Mouse (Mus musculus) heart, adult 8-10 months (tissue): ENCODE data around the gene Ugt8a. TPM values are rescaled to one million over a fixed set of nuclear protein-coding genes. Genes with fewer than 3 reads are reported as not detected.

Experiments
- DNase-seq: peaks from one replicate; pipeline ENCODE4 v3.0.0; 2022; ENCODE audit warnings: low spot score
- total RNA-seq, 4 experiments: library from RNA; stranded (reverse); gene quantifications; 2 replicates each; pipeline ENCODE4 v1.2.4; 2022

Gene Ugt8a
- total RNA-seq = under 1 TPM in 1 of 4 experiments, not detected in 3; 0.05 TPM

- DNase-seq = no peak
These were observed at the start of gene Ugt8a for GRCm38 (mm10) chr3:125938092-125938755. Gene Ugt8a (minus strand): TSS chr3:125938619.

GRCm38 (mm10) chr3:125986639-125987038 lies 48.2 kb upstream of the Ugt8a start:
- DNase-seq = no peak

- no peak for DNase-seq
These were observed 45.4 kb upstream of the Ugt8a start for GRCm38 (mm10) chr3:125983707-125984420.

- no peak for DNase-seq
These were observed 41.1 kb upstream of the Ugt8a start for GRCm38 (mm10) chr3:125979475-125979874.

GRCm38 (mm10) chr3:125975899-125976298 lies 37.5 kb upstream of the Ugt8a start:
- no peak for DNase-seq

- DNase-seq = no peak
These were observed 31.0 kb upstream of the Ugt8a start for GRCm38 (mm10) chr3:125969458-125969857.

- no peak for DNase-seq
These were observed 17.9 kb upstream of the Ugt8a start for GRCm38 (mm10) chr3:125956196-125956885.

GRCm38 (mm10) chr3:125954881-125955280 lies 16.5 kb upstream of the Ugt8a start:
- no peak for DNase-seq

- DNase-seq = no peak
These were observed 2.4 kb upstream of the Ugt8a start for GRCm38 (mm10) chr3:125940811-125941210.

- DNase-seq = no peak
These were observed 314 bp upstream of the Ugt8a start for GRCm38 (mm10) chr3:125938756-125939109.

GRCm38 (mm10) chr3:125937536-125938091 lies 805 bp downstream of the Ugt8a start:
- no peak for DNase-seq

- DNase-seq = no peak
These were observed 2.6 kb downstream of the Ugt8a start for GRCm38 (mm10) chr3:125935796-125936195.

- DNase-seq = no peak
These were observed 5.7 kb downstream of the Ugt8a start for GRCm38 (mm10) chr3:125932594-125933237.

- DNase-seq = no peak
These were observed 7.4 kb downstream of the Ugt8a start for GRCm38 (mm10) chr3:125931059-125931458.

- no peak for DNase-seq
These were observed 17.5 kb downstream of the Ugt8a start for GRCm38 (mm10) chr3:125920876-125921275.

GRCm38 (mm10) chr3:125898976-125899375 lies 39.4 kb downstream of the Ugt8a start:
- DNase-seq = no peak

GRCm38 (mm10) chr3:125887109-125887508 lies 51.3 kb downstream of the Ugt8a start:
- no peak for DNase-seq

- no peak for DNase-seq
These were observed 53.5 kb downstream of the Ugt8a start for GRCm38 (mm10) chr3:125884879-125885278.

- DNase-seq = no peak
These were observed 54.0 kb downstream of the Ugt8a start for GRCm38 (mm10) chr3:125884423-125884822.

- DNase-seq = no peak
These were observed 55.4 kb downstream of the Ugt8a start for GRCm38 (mm10) chr3:125883009-125883408.

GRCm38 (mm10) chr3:125881835-125882234 lies 56.6 kb downstream of the Ugt8a start:
- no peak for DNase-seq

- DNase-seq = no peak
These were observed 64.0 kb downstream of the Ugt8a start for GRCm38 (mm10) chr3:125874371-125874770.
